Mouse (Mus musculus) hindbrain, embryonic 13.5 days (tissue): Measurements from ENCODE around the gene Msh5. TPM values are rescaled to one million over a fixed set of nuclear protein-coding genes. Genes with fewer than 3 reads are reported as not detected.
"Not testable (repeated sequence)": the region's sequence is repeated elsewhere in the genome, so short reads cannot be mapped to it uniquely, and the experiment has no call there.

Source experiments
- ATAC-seq: fragments of 200-750 bp; cut with Nextera tagmentation; 2 replicates; pipeline ENCODE4 v1.8.0; 2017; ENCODE audit warnings: moderate TSS enrichment; ENCODE audit not compliant: low FRiP score
- H3K27ac ChIP-seq: fragments of 300-500 bp; sonication (generic); 2 replicates; pipeline ENCODE4 v1.5.1; 2015; ENCODE audit warnings: inconsistent platforms, mild to moderate bottlenecking, moderate library complexity
- H3K27me3 ChIP-seq: fragments of 300-500 bp; sonication (generic); 2 replicates; pipeline ENCODE4 v1.6.1; 2015; ENCODE audit warnings: mild to moderate bottlenecking, inconsistent platforms
- H3K36me3 ChIP-seq: fragments of 300-500 bp; sonication (generic); 2 replicates; pipeline ENCODE4 v1.6.1; 2015; ENCODE audit warnings: mild to moderate bottlenecking, inconsistent platforms
- H3K4me1 ChIP-seq: fragments of 300-500 bp; sonication (generic); replicated peaks from 2 replicates; pipeline ENCODE4 v1.6.1; 2015; ENCODE audit warnings: inconsistent platforms
- H3K4me2 ChIP-seq: fragments of 300-500 bp; sonication (generic); 2 replicates; pipeline ENCODE4 v1.6.1; 2015; ENCODE audit warnings: inconsistent platforms, mild to moderate bottlenecking, moderate library complexity
- H3K4me3 ChIP-seq: fragments of 300-500 bp; sonication (generic); 2 replicates; pipeline ENCODE4 v1.5.1; 2015; ENCODE audit warnings: mild to moderate bottlenecking, inconsistent platforms
- H3K9ac ChIP-seq: fragments of 300-500 bp; sonication (generic); 2 replicates; pipeline ENCODE4 v1.6.1; 2015; ENCODE audit warnings: mild to moderate bottlenecking, inconsistent platforms
- H3K9me3 ChIP-seq: fragments of 300-500 bp; sonication (generic); 2 replicates; pipeline ENCODE4 v1.6.1; 2016; ENCODE audit warnings: inconsistent platforms
- WGBS: fragments of 180-500 bp; shearing (Covaris S2); methylation state at CpG from one replicate; pipeline ENCODE4 v1.1.7; 2015; 5-methylcytosine and 5-hydroxymethylcytosine counted together
- polyA plus RNA-seq: library from polyadenylated mRNA; unstranded; fragments of >200 nt; fragmentation: Nextera tagmentation; extraction: Ambion mirVana; gene quantifications from 2 replicates; pipeline ENCODE4 v1.2.1, GENCODE M21; 2015

Msh5 gene
- polyA plus RNA-seq, 1 experiment from 2014 or later: 3.5 TPM

DNA sequence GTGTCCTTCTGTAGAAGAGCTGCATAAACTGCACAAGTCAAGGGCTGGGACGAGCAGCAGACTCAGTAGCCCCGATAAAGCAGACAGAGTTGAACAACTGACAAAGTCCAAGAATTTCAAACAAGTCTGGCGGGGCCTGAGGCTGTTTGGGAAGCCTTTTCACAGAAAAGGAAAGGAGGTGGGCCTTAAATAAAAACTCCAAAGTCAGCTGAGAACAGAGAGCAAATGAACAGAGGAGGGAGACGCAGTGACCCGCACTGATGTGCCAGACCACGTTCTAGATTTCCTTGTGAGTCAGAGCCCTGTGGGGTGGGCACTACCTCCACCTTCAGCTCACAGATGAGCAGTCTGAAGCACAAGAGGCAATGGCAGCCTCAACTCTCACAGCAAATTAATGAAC, 11.6 kb downstream of the Msh5 start:
- Histone ChIP-seq H3K4me1 (peaks cover 5% of the 10 kb centered on the region), H3K27ac (no peak overlapping the region), H3K9ac (no peak overlapping the region), H3K36me3 (no peaks in the 10 kb centered on the region), H3K9me3 (no peaks in the 10 kb centered on the region), H3K4me3 (no peak overlapping the region), H3K4me2 (no peak overlapping the region), H3K27me3 (0 out of 2 replicates have a peak, but pooled peaks cover 3% of the 10 kb centered on the region)
- 82% methylated on average over 6 of the region's 6 CpGs for WGBS
- ATAC-seq: no peak

DNA sequence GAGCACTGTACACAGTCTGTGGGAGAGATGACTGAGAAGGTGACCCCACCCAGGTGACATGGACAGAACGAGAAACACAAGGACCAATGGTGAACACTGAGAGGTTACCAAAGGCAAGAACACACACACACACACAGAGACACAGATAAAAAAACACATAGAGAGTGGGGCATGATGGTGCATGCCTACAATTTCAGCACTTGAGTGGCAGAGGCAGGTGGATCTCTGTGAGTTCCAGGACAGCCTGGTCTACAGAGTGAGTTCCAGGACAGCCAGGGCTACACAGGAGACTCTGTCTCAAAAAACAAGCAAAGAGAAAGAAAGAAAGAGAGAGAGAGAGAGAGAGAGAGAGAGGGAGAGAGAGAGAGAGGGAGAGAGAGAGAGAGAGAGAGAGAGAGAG, 12.8 kb downstream of the Msh5 start:
- H3K27ac ChIP-seq, H3K4me3 ChIP-seq, H3K27me3 ChIP-seq, H3K4me2 ChIP-seq, H3K9me3 ChIP-seq, H3K9ac ChIP-seq, ATAC-seq, H3K36me3 ChIP-seq: not testable (repeated sequence)
- 69% methylated on average over 1 of the region's 1 CpGs for WGBS
- H3K4me1 ChIP-seq: peaks cover 11% of the 10 kb centered on the region

DNA sequence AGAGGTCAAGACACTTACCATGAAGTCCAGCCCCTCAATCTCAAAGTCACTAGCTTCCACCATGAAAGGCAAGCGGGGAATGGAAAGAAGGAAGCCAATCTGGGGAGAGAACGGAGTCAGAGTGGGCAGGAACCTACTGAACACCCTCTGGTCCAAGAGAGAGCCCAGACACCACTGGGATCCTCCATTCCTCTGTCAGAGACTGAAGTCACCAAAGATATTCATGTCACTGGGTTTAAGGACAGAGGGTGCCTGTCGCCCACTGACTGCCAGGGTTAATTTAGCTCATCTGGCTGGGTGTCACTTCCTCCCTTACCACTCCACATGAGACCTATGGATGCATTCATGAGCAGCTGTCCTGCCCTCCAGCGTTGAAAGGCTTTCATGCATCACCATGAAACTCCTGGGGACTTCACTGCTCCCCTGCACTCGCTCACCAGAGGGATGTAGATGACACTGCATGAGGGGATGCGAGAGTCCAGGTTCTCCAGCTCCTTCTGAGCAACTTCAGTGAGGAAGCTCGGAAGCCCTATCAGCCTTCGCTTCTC, 14.1 kb downstream of the Msh5 start:
- no peak overlapping the region for H3K9ac ChIP-seq
- WGBS: 72% methylated on average over 8 of the region's 8 CpGs
- no peaks in the 10 kb centered on the region for H3K36me3 ChIP-seq
- no peak for ATAC-seq
- 0 out of 2 replicates have a peak, but pooled peaks cover 3% of the 10 kb centered on the region for H3K27me3 ChIP-seq
- no peak overlapping the region for H3K4me2 ChIP-seq
- H3K9me3 ChIP-seq: no peaks in the 10 kb centered on the region
- peaks cover 16% of the 10 kb centered on the region for H3K4me1 ChIP-seq
- H3K4me3 ChIP-seq: no peak overlapping the region
- H3K27ac ChIP-seq: no peak overlapping the region

DNA sequence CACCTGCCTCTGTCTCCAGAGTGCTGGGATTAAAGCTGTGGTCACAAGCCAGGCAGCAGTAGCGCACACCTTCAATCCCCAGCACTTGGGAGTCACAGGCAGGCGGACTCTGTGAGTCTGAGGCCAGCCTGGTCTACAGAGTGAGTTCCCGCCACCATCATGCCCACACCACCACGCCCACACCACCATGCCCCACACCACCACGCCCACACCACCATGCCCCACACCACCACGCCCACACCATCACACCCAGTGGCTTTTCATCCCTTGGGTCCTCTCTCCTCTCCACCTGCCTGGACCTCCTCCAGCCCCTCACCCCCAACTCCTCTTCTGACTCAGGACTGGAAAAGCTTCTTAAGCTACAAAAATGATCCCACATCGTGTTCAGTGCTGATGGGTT, 14.7 kb downstream of the Msh5 start:
- Histone ChIP-seq H3K4me3 (no peak overlapping the region), H3K9ac (no peak overlapping the region), H3K27ac (no peak overlapping the region), H3K9me3 (no peaks in the 10 kb centered on the region), H3K27me3 (0 out of 2 replicates have a peak, but pooled peaks cover 3% of the 10 kb centered on the region), H3K4me2 (no peak overlapping the region), H3K36me3 (no peaks in the 10 kb centered on the region), H3K4me1 (peaks cover 20% of the 10 kb centered on the region)
- 93% methylated on average over 7 of the region's 7 CpGs for WGBS
- no peak for ATAC-seq

DNA sequence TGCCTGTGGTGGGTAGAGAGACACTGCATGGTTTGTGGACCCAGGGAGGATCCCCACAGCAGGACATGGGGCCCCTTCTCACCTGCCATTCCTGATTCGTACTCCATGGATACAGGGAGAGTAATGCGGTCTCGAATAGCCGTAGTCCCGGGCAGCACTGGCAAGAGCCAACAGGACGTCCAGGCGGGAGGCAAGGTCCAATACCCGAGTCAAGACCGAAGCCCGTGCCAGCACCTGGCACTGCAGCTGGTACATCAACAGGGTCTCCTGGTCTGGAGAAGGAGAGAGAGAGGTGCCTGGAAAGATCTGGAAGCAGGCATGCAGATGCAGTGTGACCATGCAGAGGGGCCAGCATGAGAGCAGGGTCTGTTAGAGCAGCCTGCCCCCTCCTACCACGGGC, 15.3 kb downstream of the Msh5 start:
- no peak overlapping the region for H3K4me3 ChIP-seq
- no peak for ATAC-seq
- H3K9me3 ChIP-seq: no peaks in the 10 kb centered on the region
- no peak overlapping the region for H3K9ac ChIP-seq
- H3K27me3 ChIP-seq: 0 out of 2 replicates have a peak, but pooled peaks cover 3% of the 10 kb centered on the region
- H3K27ac ChIP-seq: no peak overlapping the region
- WGBS: 94% methylated on average over 11 of the region's 11 CpGs
- no peak overlapping the region for H3K4me2 ChIP-seq
- H3K4me1 ChIP-seq: peaks cover 23% of the 10 kb centered on the region
- no peaks in the 10 kb centered on the region for H3K36me3 ChIP-seq

DNA sequence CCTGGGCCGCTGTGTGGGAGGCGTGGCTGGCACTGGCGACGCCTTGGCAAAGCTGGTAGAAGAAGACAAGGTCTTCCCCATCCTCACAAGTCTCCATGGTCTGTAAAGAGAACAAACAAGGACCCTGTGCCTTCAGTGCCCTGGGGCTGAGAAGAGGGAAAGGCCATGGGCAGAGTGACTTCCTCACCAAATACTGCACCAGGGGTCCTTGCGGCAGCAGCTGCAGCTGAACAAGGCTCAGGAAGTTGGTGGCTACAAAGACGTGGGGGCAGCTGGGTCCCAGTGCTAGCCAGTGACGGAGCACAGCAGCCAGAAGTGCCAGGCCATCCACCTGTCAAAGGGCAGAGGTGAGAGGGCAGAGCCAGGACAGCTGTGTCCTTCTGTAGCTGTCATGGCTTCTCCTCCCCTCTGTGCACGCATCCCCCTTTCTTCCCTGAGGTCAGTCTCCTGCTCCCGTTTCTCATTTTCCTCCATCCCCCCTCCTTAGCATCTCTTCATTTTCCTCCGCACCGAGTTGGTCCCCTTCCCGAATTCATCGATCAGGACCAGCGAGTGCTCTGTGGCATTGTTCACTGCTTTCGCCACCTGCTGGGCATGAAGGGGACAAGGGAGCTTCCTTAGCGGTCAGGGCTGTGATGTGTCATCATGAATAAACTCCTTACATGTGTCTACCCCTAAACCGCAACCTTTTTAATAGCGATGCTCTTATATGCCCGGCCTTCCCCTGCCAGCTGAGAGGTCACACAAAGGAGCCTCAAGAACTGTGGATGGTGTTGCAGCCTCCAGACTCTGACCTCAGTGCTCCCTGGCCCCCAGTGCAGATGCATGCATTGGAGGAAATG, 16.6 kb downstream of the Msh5 start:
- H3K4me2 ChIP-seq: peak overlapping the region; percentile 47
- H3K9ac ChIP-seq: peak overlapping the region; percentile 63
- H3K27me3 ChIP-seq: 0 out of 2 replicates have a peak, but pooled peaks cover 3% of the 10 kb centered on the region
- H3K27ac ChIP-seq: no peak overlapping the region
- 25% methylated on average over 19 of the region's 19 CpGs for WGBS
- ATAC-seq: 0 out of 2 replicates have a peak, but pooled peaks have one; percentile 52
- H3K36me3 ChIP-seq: no peaks in the 10 kb centered on the region
- H3K4me3 ChIP-seq: peak overlapping the region; percentile 10; the same call in 1 of the 2 replicates
- no peaks in the 10 kb centered on the region for H3K9me3 ChIP-seq
- H3K4me1 ChIP-seq: peaks cover 27% of the 10 kb centered on the region

DNA sequence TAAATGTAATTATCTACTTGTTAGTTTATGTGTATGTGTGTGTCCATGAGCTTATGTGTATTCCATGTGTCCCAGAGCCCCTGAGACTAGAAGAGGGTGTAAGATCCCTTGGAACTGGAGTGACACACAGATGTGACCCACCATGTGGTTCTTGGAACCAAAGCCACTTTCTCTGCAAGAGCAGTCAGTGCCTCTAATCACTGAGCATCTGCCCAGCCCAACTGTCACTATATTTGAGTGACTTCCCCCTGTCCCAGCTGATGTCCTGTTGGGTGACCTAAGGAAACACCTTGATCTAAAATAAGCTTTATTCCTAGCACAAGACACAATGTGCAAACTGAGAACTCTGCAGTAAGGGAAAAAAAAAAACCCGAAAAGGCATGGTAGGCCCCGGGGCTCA, 18.2 kb downstream of the Msh5 start:
- no peak overlapping the region for H3K27ac ChIP-seq
- no peak overlapping the region for H3K9ac ChIP-seq
- no peaks in the 10 kb centered on the region for H3K9me3 ChIP-seq
- H3K4me3 ChIP-seq: no peak overlapping the region
- peaks cover 27% of the 10 kb centered on the region for H3K4me1 ChIP-seq
- no peak overlapping the region for H3K4me2 ChIP-seq
- 94% methylated on average over 2 of the region's 2 CpGs for WGBS
- 0 out of 2 replicates have a peak, but pooled peaks cover 3% of the 10 kb centered on the region for H3K27me3 ChIP-seq
- no peak for ATAC-seq
- H3K36me3 ChIP-seq: no peaks in the 10 kb centered on the region

DNA sequence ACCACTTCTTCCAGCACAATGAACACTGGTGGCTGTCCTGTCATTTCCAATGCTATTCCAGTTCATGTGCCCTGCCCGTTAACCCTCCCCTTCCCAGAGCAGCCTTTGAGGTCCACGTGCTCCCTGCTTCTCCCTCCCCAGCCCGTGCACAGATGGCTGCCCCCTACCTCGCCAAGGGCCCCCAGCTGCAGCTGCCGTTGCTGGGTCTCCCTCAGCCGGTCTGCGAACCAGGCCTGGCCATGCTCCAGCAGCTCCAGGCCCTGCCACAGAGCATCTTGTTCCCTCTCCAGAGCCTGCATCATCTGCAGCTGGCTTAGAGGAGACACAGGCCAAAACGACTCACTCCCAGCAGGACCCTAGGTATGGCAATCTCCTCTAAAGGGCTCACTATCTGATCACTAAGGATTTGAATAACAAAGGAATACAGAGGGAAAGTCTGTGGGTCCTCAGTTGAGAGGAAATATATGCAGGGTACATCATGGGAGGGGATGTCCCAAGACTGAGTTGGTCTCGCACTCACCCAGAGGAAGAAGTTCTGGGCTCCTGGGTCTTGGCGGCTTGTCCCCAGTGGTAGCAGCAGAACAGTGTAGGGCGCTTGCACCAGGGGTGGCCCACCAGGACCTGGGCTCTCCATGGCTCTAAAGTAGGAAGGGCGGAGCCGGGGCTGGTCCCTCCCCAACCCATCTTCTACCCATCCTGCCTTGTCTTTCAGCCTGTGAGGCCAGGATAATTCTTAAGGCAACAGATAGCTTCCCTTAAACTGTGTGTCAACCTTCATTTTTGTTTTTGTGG, 19.1 kb downstream of the Msh5 start, which contains the start of gene Sapcd1:
Sapcd1 (minus strand) TSS at position 740 of the 792 bp plus-strand sequence.
- peaks cover 27% of the 10 kb centered on the region for H3K4me1 ChIP-seq
- H3K36me3 ChIP-seq: no peaks in the 10 kb centered on the region
- ATAC-seq: peak; percentile 63
- 0 out of 2 replicates have a peak within 1 kb of the TSS, but pooled peaks have one; percentile 6 for H3K4me2 ChIP-seq
- 0 out of 2 replicates have a peak, but pooled peaks cover 3% of the 10 kb centered on the region for H3K27me3 ChIP-seq
- no peaks in the 10 kb centered on the region for H3K9me3 ChIP-seq
- H3K9ac ChIP-seq: peak within 1 kb of the TSS; percentile 43
- H3K4me3 ChIP-seq: no peak within 1 kb of the TSS
- 28% methylated on average over 13 of the region's 13 CpGs for WGBS
- peak within 1 kb of the TSS; percentile 73 for H3K27ac ChIP-seq

DNA sequence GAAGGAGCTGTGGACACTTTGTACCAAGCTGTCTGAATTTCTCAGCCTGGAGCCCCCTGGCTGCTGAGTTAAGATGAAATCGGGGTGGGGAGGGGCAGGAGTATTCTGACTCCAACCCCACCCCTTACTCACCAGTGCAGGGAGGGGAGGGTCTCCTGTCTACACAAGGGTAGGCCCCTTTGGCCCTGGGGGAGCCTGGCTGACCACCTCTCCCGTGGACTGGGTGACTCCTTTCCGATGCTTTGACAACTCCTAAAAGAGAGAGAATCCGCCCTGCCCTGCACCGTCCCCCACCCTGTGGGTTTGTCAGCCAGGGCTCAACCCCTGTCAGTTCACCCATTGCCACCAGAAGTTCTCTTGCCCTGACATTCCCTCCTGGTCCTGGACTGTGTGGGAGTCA, 20.3 kb downstream of the Msh5 start:
- Histone ChIP-seq H3K9ac (no peak overlapping the region), H3K27ac (no peak overlapping the region; the same call in 1 of the 2 replicates), H3K4me2 (no peak overlapping the region), H3K4me3 (no peak overlapping the region), H3K9me3 (no peaks in the 10 kb centered on the region), H3K27me3 (0 out of 2 replicates have a peak, but pooled peaks cover 1% of the 10 kb centered on the region), H3K36me3 (no peaks in the 10 kb centered on the region), H3K4me1 (peaks cover 33% of the 10 kb centered on the region)
- no peak for ATAC-seq
- WGBS: 79% methylated on average over 4 of the region's 5 CpGs

DNA sequence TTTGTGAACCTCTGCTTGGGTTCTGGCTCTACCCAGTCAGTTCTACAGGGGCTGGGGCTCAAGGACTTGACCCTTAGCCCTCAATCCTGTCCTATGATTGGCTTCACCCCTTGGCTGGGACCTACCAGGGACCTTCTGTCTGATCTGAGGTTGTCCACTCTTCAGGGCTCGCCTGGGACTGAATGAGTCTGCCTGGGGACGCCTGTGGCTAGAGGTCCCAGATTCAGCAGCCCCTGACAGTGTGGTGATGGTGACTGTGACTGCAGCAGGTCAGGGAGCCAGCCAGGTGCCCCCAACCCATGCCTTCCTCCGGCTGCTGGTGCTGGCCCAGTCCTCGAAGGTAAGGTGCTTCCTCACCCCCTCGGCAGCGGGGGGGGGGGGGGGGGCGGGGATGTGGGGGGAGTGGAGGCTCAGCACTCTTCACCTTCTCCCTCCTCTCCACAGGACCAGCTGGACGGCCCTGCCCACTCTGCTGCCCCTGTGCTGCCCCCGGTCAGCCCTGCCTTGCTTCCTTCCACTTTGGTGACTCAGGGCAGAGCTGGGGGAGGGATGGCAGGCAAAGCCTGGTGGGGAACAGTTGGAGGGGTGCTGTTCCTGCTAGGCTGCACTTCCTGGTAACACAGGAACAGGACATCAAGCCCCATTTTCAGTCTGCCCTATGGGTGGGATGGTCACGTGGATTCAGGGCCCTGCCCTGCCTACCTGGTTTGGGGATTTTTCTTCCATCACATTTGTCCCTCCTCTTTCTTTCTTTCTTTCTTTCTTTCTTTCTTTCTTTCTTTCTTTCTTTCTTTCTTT, 21.7 kb downstream of the Msh5 start:
- H3K27me3 ChIP-seq: no peaks in the 10 kb centered on the region
- H3K9me3 ChIP-seq: no peaks in the 10 kb centered on the region
- no peak overlapping the region for H3K27ac ChIP-seq
- 73% methylated on average over 5 of the region's 10 CpGs for whole genome bisulfite sequencing
- H3K4me1 ChIP-seq: peaks cover 30% of the 10 kb centered on the region
- H3K9ac ChIP-seq: no peak overlapping the region
- no peak overlapping the region for H3K4me2 ChIP-seq
- no peak for ATAC-seq
- no peaks in the 10 kb centered on the region for H3K36me3 ChIP-seq
- no peak overlapping the region for H3K4me3 ChIP-seq

DNA sequence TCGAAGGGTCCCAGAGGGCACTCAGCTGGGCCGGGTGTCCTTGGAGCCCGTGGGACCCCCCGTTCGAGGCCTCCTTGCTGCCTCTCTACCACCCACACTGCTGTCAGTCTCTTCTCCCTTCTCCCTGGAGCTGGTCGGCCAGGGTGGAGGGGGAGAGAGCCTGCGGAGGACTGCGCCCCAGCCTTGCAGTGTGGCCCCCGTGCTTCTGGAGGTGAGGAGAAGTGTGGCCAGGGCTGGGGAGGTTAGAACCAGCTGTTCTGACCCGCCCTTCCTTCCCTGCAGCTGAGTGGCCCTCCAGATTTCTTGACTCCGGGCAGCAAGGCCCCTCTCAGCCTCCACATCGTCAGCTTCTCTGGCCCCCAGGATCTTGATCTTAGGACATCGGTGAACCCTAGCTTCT, 22.3 kb downstream of the Msh5 start:
- whole genome bisulfite sequencing: 79% methylated on average over 12 of the region's 13 CpGs
- Histone ChIP-seq H3K27me3 (no peaks in the 10 kb centered on the region), H3K9ac (no peak overlapping the region), H3K36me3 (no peaks in the 10 kb centered on the region), H3K4me3 (no peak overlapping the region), H3K4me2 (no peak overlapping the region), H3K4me1 (peaks cover 24% of the 10 kb centered on the region), H3K27ac (no peak overlapping the region), H3K9me3 (no peaks in the 10 kb centered on the region)
- no peak for ATAC-seq
